Mouse (Mus musculus): ENCODE results near the gene Myl7. TPM values are rescaled to one million over a fixed set of nuclear protein-coding genes. Genes with fewer than 3 reads are reported as not detected.

Gene Myl7
- polyA plus RNA-seq, 1 experiment: 68.0 TPM

DNA sequence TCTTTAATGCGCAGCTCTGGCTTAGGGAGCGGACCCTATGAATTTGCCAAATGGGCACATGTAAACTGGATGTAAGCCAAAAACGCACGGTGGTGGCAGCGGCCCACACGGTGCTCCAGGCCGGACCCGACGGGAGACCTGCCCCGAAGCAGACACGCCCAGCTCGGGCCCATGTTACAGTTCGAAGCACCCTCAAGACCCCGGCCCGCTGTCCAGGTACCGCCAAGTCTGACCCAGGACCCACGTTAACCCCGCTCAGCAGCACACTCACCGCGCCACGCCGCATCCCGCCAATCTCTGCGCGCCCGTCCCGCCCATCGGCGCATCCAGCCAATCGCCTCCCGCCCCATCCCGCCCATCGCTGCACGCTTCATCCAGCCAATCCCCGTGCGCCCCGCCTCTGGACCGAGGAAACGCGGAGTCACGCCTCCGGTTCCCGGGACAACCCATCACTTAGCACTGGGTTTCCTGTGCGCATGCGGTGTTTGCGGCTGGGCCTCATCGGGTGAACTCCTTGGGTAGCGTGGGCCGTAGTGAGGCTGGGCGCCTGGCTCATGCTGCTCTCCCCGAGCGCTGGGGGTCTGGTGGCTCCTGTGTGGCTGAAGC is 20.6 kb downstream of the Myl7 start, which contains the start of gene Pold2:
Gene Pold2 (minus strand): TSS at position 372 of the 606 bp plus-strand sequence.
- H3K36me3 ChIP-seq (ENCODE audit: control insufficient read depth, insufficient read depth, low read length): peaks cover 4% of the 10 kb centered on the region; the same call in 1 of the 2 replicates
- DNase-seq: peak; percentile 97
- H3K4me1 ChIP-seq (replicated peaks; ENCODE audit: control insufficient read depth, insufficient read depth, low read length): peaks cover 10% of the 10 kb centered on the region
- H3K27me3 ChIP-seq (ENCODE audit: control insufficient read depth, insufficient read depth, low read length): no peaks in the 10 kb centered on the region
- no peak within 1 kb of the TSS for H3K27ac ChIP-seq (ENCODE audit: control insufficient read depth, insufficient read depth, low read length)
- under 1% methylated on average over 52 of the region's 52 CpGs for WGBS
- peak within 1 kb of the TSS; percentile 66 for H3K4me3 ChIP-seq (ENCODE audit: control insufficient read depth, insufficient read depth, low read length)
- TF ChIP-seq CTCF (IDR thresholded peaks at IDR 0.05; ENCODE audit: borderline replicate concordance, control insufficient read depth, extremely low read depth, insufficient read depth, low read length, poor library complexity) (0 out of 2 replicates have a peak, but pooled peaks have one; percentile 46), POLR2A (IDR thresholded peaks at IDR 0.05; ENCODE audit: control insufficient read depth, extremely low read depth, insufficient read depth, low read length, poor library complexity) (peak; percentile 72)

DNA sequence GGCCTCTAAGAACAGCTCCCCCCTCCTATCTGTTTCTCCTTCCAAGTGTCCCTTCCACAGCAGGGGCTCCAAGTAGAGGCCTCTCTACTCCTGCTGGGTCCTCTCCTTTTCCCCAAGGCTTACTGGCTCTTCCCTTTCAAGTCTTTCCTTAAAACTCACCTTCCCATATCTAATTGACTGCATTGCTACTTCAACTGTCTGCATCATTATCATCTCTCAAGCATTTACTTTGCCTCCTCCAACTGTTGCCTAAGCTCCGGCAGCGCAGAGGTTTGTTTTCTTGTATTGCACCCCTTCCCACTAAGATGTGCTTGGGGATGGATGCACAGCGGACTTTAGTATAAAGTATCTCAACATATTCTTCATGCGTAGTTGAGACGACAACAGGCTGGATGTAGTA is 21.2 kb downstream of the Myl7 start:
- H3K27ac ChIP-seq (ENCODE audit: control insufficient read depth, insufficient read depth, low read length): no peak overlapping the region
- H3K36me3 ChIP-seq (ENCODE audit: control insufficient read depth, insufficient read depth, low read length): peaks cover 4% of the 10 kb centered on the region; the same call in 1 of the 2 replicates
- no peaks in the 10 kb centered on the region for H3K27me3 ChIP-seq (ENCODE audit: control insufficient read depth, insufficient read depth, low read length)
- under 1% methylated on average over 5 of the region's 5 CpGs for WGBS
- no peak for DNase-seq
- H3K4me3 ChIP-seq (ENCODE audit: control insufficient read depth, insufficient read depth, low read length): no peak overlapping the region; the same call in 1 of the 2 replicates
- TF ChIP-seq CTCF (IDR thresholded peaks at IDR 0.05; ENCODE audit: borderline replicate concordance, control insufficient read depth, extremely low read depth, insufficient read depth, low read length, poor library complexity): no peak
- TF ChIP-seq POLR2A (IDR thresholded peaks at IDR 0.05; ENCODE audit: control insufficient read depth, extremely low read depth, insufficient read depth, low read length, poor library complexity): no peak
- peaks cover 10% of the 10 kb centered on the region for H3K4me1 ChIP-seq (replicated peaks; ENCODE audit: control insufficient read depth, insufficient read depth, low read length)

DNA sequence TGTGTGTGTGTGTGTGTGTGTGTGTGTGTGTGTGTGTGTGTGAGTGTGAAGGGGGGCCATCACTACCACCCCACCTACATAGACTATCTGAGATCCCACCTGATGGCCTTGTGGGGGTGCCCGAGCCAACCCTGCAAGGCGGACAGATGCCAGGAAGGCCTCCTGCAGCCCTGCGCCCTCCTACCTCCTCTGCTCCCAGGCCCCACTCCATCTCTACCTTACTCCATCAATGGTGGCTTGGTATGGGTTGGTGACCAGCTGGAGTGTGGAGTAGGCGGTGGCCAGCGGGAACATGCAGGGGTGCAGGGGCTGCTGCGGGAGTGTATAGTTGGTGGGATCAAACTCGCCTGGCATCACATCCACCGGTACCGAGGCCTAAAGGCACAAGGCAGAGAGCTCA is 25.4 kb downstream of the Myl7 start:
- no peaks in the 10 kb centered on the region for H3K27me3 ChIP-seq (ENCODE audit: control insufficient read depth, insufficient read depth, low read length)
- no peak overlapping the region for H3K4me3 ChIP-seq (ENCODE audit: control insufficient read depth, insufficient read depth, low read length)
- no peak for DNase-seq
- 97% methylated on average over 9 of the region's 9 CpGs for WGBS
- TF ChIP-seq CTCF (IDR thresholded peaks at IDR 0.05; ENCODE audit: borderline replicate concordance, control insufficient read depth, extremely low read depth, insufficient read depth, low read length, poor library complexity) (no peak), POLR2A (IDR thresholded peaks at IDR 0.05; ENCODE audit: control insufficient read depth, extremely low read depth, insufficient read depth, low read length, poor library complexity) (no peak)
- peaks cover 8% of the 10 kb centered on the region; the same call in 1 of the 2 replicates for H3K36me3 ChIP-seq (ENCODE audit: control insufficient read depth, insufficient read depth, low read length)
- peaks cover 8% of the 10 kb centered on the region for H3K4me1 ChIP-seq (replicated peaks; ENCODE audit: control insufficient read depth, insufficient read depth, low read length)
- H3K27ac ChIP-seq (ENCODE audit: control insufficient read depth, insufficient read depth, low read length): no peak overlapping the region

DNA sequence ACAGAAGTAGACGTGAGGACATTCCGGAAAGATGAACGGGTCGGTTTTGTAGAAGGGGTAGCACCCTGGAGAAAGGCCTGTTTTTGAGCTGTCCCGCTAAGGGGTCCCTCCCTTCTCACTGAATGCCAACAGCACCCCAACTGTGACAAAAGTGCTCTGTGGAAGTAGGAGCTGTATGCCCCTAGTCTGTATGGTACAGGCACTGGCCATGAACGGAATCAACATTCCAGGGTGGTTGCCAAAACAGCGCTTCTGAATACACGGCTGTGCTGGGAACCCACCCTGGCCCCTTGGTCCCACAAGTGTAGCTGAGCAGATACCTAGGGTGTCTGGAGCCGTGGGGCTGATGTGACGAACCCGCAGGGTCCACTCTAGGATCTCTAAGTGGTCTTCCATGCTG is 25.9 kb downstream of the Myl7 start:
- no peaks in the 10 kb centered on the region for H3K27me3 ChIP-seq (ENCODE audit: control insufficient read depth, insufficient read depth, low read length)
- no peak overlapping the region for H3K4me3 ChIP-seq (ENCODE audit: control insufficient read depth, insufficient read depth, low read length)
- H3K4me1 ChIP-seq (replicated peaks; ENCODE audit: control insufficient read depth, insufficient read depth, low read length): peaks cover 8% of the 10 kb centered on the region
- H3K36me3 ChIP-seq (ENCODE audit: control insufficient read depth, insufficient read depth, low read length): peaks cover 8% of the 10 kb centered on the region; the same call in 1 of the 2 replicates
- TF ChIP-seq CTCF (IDR thresholded peaks at IDR 0.05; ENCODE audit: borderline replicate concordance, control insufficient read depth, extremely low read depth, insufficient read depth, low read length, poor library complexity) (no peak), POLR2A (IDR thresholded peaks at IDR 0.05; ENCODE audit: control insufficient read depth, extremely low read depth, insufficient read depth, low read length, poor library complexity) (no peak)
- no peak overlapping the region for H3K27ac ChIP-seq (ENCODE audit: control insufficient read depth, insufficient read depth, low read length)
- WGBS: 99% methylated on average over 11 of the region's 11 CpGs
- DNase-seq: no peak

DNA sequence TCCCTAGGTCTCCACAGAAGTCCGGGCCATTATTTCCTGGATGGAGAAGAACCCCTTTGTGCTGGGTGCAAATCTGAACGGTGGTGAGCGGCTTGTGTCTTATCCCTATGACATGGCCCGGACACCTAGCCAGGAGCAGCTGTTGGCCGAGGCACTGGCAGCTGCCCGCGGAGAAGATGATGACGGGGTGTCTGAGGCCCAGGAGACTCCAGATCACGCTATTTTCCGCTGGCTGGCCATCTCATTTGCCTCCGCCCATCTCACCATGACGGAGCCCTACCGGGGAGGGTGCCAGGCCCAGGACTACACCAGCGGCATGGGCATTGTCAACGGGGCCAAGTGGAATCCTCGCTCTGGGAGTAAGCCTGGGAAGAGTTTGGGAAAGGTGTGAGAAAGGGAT is 28.5 kb downstream of the Myl7 start:
- Histone ChIP-seq H3K27ac (ENCODE audit: control insufficient read depth, insufficient read depth, low read length) (no peak overlapping the region), H3K27me3 (ENCODE audit: control insufficient read depth, insufficient read depth, low read length) (no peaks in the 10 kb centered on the region), H3K4me3 (ENCODE audit: control insufficient read depth, insufficient read depth, low read length) (no peak overlapping the region), H3K4me1 (replicated peaks; ENCODE audit: control insufficient read depth, insufficient read depth, low read length) (no peaks in the 10 kb centered on the region), H3K36me3 (ENCODE audit: control insufficient read depth, insufficient read depth, low read length) (peaks cover 8% of the 10 kb centered on the region; the same call in 1 of the 2 replicates)
- WGBS: 97% methylated on average over 16 of the region's 16 CpGs
- no peak for DNase-seq
- TF ChIP-seq CTCF (IDR thresholded peaks at IDR 0.05; ENCODE audit: borderline replicate concordance, control insufficient read depth, extremely low read depth, insufficient read depth, low read length, poor library complexity) (no peak), POLR2A (IDR thresholded peaks at IDR 0.05; ENCODE audit: control insufficient read depth, extremely low read depth, insufficient read depth, low read length, poor library complexity) (no peak)

DNA sequence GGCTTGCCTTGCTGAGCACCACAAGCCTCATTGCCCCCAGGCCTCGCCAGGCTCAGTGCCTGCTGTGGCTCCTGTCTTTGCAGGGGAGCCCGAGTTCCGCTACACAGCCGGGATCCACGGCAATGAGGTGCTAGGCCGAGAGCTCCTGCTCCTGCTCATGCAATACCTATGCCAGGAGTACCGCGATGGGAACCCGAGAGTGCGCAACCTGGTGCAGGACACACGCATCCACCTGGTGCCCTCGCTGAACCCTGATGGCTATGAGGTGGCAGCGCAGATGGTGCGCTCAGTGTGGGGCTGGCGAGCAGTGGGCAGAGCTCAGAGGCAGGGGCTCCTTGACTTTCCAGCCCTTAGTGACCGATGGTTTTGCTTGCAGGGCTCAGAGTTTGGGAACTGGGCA is 29.3 kb downstream of the Myl7 start:
- Histone ChIP-seq H3K27me3 (ENCODE audit: control insufficient read depth, insufficient read depth, low read length) (no peaks in the 10 kb centered on the region), H3K36me3 (ENCODE audit: control insufficient read depth, insufficient read depth, low read length) (peaks cover 8% of the 10 kb centered on the region; the same call in 1 of the 2 replicates), H3K4me3 (ENCODE audit: control insufficient read depth, insufficient read depth, low read length) (no peak overlapping the region), H3K4me1 (replicated peaks; ENCODE audit: control insufficient read depth, insufficient read depth, low read length) (no peaks in the 10 kb centered on the region), H3K27ac (ENCODE audit: control insufficient read depth, insufficient read depth, low read length) (no peak overlapping the region)
- WGBS: 97% methylated on average over 16 of the region's 16 CpGs
- TF ChIP-seq POLR2A (IDR thresholded peaks at IDR 0.05; ENCODE audit: control insufficient read depth, extremely low read depth, insufficient read depth, low read length, poor library complexity): no peak
- no peak for TF ChIP-seq CTCF (IDR thresholded peaks at IDR 0.05; ENCODE audit: borderline replicate concordance, control insufficient read depth, extremely low read depth, insufficient read depth, low read length, poor library complexity)
- DNase-seq: no peak
